Mouse (Mus musculus) kidney, adult 2 months (tissue): ENCODE measurements around the gene Thbs4.

Experiments used
- CTCF ChIP-seq: fragments of 200-500 bp; conservative IDR thresholded peaks from 2 replicates; pipeline ENCODE4 v1.5.1; 2011; ENCODE audit warnings: low read depth, mild to moderate bottlenecking, control low read depth, low read length, moderate library complexity, mixed read lengths; ENCODE audit not compliant: insufficient read depth, insufficient read length
- POLR2A ChIP-seq: fragments of 200-500 bp; IDR thresholded peaks from one replicate; pipeline ENCODE4 v1.6.1; 2011; ENCODE audit warnings: low read depth, low read length, control low read depth

DNA sequence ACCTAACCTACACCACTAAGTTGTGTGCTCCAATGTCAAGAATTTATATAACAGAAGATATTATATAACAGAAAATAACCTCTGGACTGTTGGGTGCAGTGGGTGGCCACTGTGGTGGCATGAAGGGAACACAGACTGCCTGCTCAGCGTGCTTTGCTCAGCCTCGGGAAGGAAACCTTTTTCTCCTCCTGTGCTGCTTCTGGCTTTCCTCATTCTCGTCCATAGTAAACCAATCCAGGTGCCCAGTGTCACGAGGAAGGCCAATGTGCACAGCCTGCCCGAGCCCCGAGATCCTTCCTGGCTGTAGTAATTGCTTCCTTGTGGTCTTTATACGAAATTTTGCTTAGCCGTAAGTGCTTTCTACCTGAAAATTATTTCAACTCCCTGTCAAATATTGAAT, 982 bp downstream of the Thbs4 start:
- TF ChIP-seq CTCF (no peak), POLR2A (no peak)
